Mouse (Mus musculus) olfactory bulb, adult 2 months (tissue): Measurements from ENCODE around the gene Tarbp1.

ENCODE experiments used
- CTCF ChIP-seq: fragments of 200-500 bp; IDR thresholded peaks from 2 replicates; pipeline ENCODE4 v1.5.1; 2012; ENCODE audit warnings: low read depth, mild to moderate bottlenecking, low read length, moderate library complexity; ENCODE audit not compliant: insufficient read depth
- POLR2A ChIP-seq: fragments of 200-500 bp; IDR thresholded peaks from 2 replicates; pipeline ENCODE4 v1.6.1; 2012; ENCODE audit warnings: mild to moderate bottlenecking, low read depth, low read length, moderate library complexity; ENCODE audit not compliant: insufficient read depth

- TF ChIP-seq CTCF (no peak), POLR2A (no peak)
These were observed 24.5 kb upstream of the Tarbp1 start for GRCm38 (mm10) chr8:126499371-126499770.
